Mouse (Mus musculus) layer of hippocampus, adult 9-10 months (tissue): ENCODE measurements around the gene Twf2.

Experiments
- DNase-seq: peaks from one replicate; pipeline ENCODE4 v3.0.0; 2022; ENCODE audit warnings: low spot score

The Twf2 gene

GRCm38 (mm10) chr9:106211680-106212593, 9.0 kb downstream of the Twf2 start:
- no peak for DNase-seq

- DNase-seq: no peak
Measured at GRCm38 (mm10) chr9:106212594-106212981, 9.7 kb downstream of the Twf2 start.

GRCm38 (mm10) chr9:106215341-106216125, 12.6 kb downstream of the Twf2 start:
- DNase-seq: no peak

- no peak for DNase-seq
Measured at GRCm38 (mm10) chr9:106216971-106217370, 14.1 kb downstream of the Twf2 start.

GRCm38 (mm10) chr9:106220894-106221523, 18.1 kb downstream of the Twf2 start:
- DNase-seq: no peak

- no peak for DNase-seq
Measured at GRCm38 (mm10) chr9:106222261-106222851, 19.4 kb downstream of the Twf2 start, which contains the start of gene Tlr9. TSS of gene Tlr9 (plus strand) at chr9:106222598.

- DNase-seq: no peak
Measured at GRCm38 (mm10) chr9:106222994-106223393, 20.1 kb downstream of the Twf2 start.

GRCm38 (mm10) chr9:106225469-106226150, 22.7 kb downstream of the Twf2 start:
- DNase-seq: no peak

- DNase-seq: no peak
Measured at GRCm38 (mm10) chr9:106226151-106226682, 23.3 kb downstream of the Twf2 start.

- DNase-seq: no peak
Measured at GRCm38 (mm10) chr9:106227790-106228429, 25.0 kb downstream of the Twf2 start.

- no peak for DNase-seq
Measured at GRCm38 (mm10) chr9:106230051-106230733, 27.3 kb downstream of the Twf2 start.

GRCm38 (mm10) chr9:106230734-106231106, 27.8 kb downstream of the Twf2 start:
- DNase-seq: no peak

- no peak for DNase-seq
Measured at GRCm38 (mm10) chr9:106231220-106231619, 28.3 kb downstream of the Twf2 start.

- DNase-seq: no peak
Measured at GRCm38 (mm10) chr9:106231816-106232215, 28.9 kb downstream of the Twf2 start.

- no peak for DNase-seq
Measured at GRCm38 (mm10) chr9:106232956-106233355, 30.0 kb downstream of the Twf2 start.

- no peak for DNase-seq
Measured at GRCm38 (mm10) chr9:106233953-106234352, 31.0 kb downstream of the Twf2 start.

- no peak for DNase-seq
Measured at GRCm38 (mm10) chr9:106235194-106235830, 32.4 kb downstream of the Twf2 start.

- DNase-seq: no peak
Measured at GRCm38 (mm10) chr9:106236156-106236817, 33.4 kb downstream of the Twf2 start.

- DNase-seq: no peak
Measured at GRCm38 (mm10) chr9:106236818-106237211, 33.9 kb downstream of the Twf2 start.
